Mouse (Mus musculus) ES-Bruce4 (cell line): Measurements from ENCODE around the gene Gemin4.

Experiments
- CTCF ChIP-seq: IDR thresholded peaks from one replicate; pipeline ENCODE4 v1.8.1; 2011; ENCODE audit warnings: low read depth, low read length
- POLR2A ChIP-seq: IDR thresholded peaks from one replicate; pipeline ENCODE4 v1.8.1; 2011; ENCODE audit warnings: low read length; ENCODE audit not compliant: insufficient read depth

- TF ChIP-seq POLR2A (no peak), CTCF (no peak)
These were observed 39.9 kb upstream of the Gemin4 start for GRCm38 (mm10) chr11:76257386-76257785.
